Mouse (Mus musculus) bone marrow, adult 2 months (tissue): ENCODE data around the gene Il1rap.

Experiments used
- CTCF ChIP-seq: fragments of 200-500 bp; IDR thresholded peaks from 2 replicates; pipeline ENCODE4 v1.5.1; 2011; ENCODE audit warnings: low read length, control low read depth; ENCODE audit not compliant: control insufficient read depth, insufficient read depth
- POLR2A ChIP-seq: fragments of 200-500 bp; IDR thresholded peaks from 2 replicates; pipeline ENCODE4 v1.6.1; 2011; ENCODE audit warnings: low read depth, mild to moderate bottlenecking, control low read depth, low read length, borderline replicate concordance; ENCODE audit not compliant: control insufficient read depth

- TF ChIP-seq POLR2A, result no peak
- TF ChIP-seq CTCF, result no peak
Measured at GRCm38 (mm10) chr16:26596440-26596839, 14.9 kb downstream of the Il1rap start.
